Mouse (Mus musculus) telencephalon, adult 2 months (tissue): ENCODE measurements around the gene Rnf220.

Experiments
- DNase-seq: peaks from one replicate; pipeline ENCODE4 v3.0.0-alpha.2; 2011; ENCODE audit warnings: low read depth, low spot score

Rnf220 gene

DNA sequence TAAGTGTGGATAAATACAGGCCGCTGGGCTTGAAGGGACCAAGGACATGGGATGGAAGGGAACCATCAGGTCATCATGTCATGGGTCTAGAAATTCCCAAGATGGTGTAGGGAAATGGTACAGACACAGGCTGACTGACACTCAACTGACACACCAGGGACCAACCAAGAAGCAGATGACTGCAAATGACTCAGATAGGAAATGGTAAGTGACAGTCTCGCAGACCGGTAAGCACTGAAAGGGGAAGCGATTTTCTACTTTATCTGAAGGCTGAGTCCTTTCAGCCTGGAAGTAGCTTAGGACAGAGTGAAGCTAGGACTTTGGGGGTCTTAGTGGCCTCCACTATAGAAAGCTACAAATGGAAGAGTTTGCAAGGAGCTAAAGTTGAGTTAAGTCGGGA, 155.6 kb downstream of the Rnf220 start:
- DNase-seq, result no peak

DNA sequence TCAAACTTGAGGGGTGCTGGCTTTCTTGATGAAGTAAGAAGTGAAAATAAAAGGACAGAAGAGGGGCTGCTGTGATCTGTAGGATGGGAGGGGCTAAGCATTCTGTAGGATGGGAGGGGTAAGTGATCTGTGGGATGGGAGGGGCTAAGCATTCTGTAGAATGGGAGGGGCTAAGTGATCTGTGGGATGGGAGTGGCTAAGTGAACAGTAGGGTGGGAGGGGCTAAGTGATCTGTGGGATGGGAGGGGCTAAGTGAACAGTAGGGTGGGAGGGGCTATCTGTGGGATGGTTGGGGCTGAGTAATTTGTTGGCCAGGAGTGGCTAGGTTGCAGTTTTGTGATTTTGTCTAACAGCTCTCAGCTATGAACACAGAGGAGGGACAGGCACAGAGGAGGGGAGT, 157.1 kb downstream of the Rnf220 start:
- no peak for DNase-seq

GRCm38 (mm10) chr4:117330836-117331475, 165.9 kb downstream of the Rnf220 start:
- DNase-seq, result no peak

DNA sequence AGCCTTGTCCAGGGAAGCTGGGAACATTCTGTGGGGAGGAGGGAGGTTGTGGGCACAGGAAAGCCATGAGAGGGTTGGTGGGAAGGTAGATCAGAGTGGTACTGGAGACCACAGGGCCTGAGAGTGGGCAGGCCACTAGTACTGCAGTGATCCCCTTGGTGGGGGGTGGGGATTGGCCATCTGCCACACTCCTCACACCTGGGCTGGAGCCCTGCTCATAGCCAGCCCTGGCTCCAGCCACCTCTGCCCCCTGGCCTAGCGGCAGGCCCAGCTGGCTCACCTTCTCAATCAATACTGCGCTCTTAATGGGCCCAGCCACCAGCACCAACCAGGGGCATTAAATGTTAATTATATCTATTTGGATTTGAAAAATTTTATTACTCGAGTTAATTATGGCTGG, 166.7 kb downstream of the Rnf220 start:
- DNase-seq, result no peak

GRCm38 (mm10) chr4:117326915-117327314, 169.9 kb downstream of the Rnf220 start:
- no peak for DNase-seq

- no peak for DNase-seq
Observed at GRCm38 (mm10) chr4:117325076-117325475, 171.8 kb downstream of the Rnf220 start.

DNA sequence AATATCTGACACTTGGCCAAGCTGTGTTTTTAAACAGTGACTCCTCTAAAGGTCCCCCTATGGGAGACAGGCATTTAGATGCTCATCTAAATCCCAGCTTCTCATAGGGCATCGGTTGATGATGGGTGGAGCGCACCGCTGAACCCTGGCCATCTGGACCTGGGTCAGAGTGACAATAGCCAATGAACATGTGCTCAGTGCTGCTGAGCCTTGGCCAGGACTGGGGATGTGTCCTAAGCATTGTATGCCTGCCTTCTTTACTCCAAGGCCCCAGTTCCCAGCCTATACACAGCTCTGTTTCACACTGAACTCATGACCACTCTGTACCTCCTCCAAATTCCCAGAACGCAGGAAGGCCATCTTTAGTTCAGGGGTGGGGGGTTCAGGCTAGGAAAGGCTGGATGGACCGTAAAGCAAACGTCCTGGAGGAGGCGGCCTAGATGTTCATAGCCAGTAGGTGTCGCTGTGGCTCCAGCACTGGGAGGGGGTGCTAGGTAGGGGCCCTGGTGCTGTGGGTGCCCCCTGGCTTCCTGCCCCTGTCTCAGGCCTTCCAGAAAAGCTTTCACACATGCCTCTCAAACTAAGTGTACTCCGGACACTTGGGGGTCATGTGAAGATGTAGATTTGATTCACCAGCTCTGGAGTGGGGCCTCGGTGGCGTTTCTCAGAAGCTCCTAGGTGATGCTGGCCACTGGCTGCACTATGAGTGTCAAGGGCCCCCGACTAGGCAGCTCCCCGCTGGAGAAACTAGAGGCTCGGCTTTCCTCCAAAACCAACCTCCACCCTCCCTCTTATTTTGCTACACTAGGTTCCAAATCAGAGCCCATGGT, 173.1 kb downstream of the Rnf220 start:
- no peak for DNase-seq

DNA sequence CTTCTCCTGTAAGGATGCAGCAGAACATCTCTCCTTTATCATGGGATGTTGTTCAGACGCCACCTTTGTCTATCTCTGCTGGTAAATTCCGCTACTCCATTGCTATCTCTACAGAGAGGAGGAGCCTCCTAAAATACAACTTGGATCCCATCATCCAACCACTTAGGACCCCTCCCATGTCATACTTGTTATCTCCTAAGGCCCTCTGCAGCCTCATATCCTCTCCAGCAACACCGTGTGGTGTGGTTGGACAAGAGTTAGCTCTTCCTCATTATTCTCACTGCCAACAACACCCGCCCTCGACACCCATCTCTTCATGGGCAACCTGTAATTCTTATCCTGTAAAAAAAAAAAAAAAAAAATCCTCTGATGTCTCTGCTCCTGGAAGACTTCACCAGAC, 175.8 kb downstream of the Rnf220 start:
- no peak for DNase-seq

DNA sequence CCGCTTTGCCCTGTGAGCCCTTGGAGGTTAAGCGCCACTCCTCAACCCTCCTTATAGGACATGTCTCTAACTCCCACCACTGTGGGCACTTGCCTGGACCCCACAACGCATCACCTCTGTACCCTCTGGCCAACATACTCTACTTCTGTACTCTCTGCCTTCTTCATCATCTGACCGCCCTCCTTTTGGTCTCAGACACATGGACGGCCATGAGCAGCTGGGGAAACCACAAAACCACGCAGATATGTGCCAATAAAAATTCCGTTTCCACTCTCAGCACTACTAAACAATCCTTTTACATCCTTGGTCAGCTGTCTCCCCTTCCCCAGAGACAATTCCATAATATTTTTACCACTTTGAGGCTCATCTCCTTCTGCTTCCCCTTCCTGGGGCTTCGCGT, 178.3 kb downstream of the Rnf220 start:
- DNase-seq, result no peak

DNA sequence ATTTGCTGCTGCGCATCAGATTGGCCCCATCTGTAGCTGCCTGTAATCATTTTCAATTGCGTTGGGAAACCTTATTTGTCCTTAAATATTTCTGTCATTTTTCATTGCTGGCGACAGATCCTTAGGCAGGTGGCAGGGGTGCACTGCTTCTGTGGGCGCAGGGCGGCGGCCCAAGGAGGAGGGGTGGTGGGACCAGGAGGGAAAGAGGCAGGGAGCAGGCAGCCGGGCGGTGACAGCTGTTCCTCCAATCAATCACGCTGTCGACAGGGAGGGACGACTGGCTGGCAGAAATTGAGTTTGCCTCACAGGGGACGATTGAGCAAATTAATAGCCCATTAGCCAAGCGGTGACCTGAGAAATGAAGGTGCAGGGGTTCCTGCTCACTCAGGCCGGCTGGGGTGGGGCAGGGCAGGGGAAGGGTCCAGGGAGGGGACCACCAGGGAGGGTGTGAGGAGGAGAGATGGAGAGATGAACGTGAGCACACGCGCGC, 179.1 kb downstream of the Rnf220 start:
- no peak for DNase-seq

- DNase-seq, result no peak
Observed at GRCm38 (mm10) chr4:117316800-117317199, 180.1 kb downstream of the Rnf220 start.

DNA sequence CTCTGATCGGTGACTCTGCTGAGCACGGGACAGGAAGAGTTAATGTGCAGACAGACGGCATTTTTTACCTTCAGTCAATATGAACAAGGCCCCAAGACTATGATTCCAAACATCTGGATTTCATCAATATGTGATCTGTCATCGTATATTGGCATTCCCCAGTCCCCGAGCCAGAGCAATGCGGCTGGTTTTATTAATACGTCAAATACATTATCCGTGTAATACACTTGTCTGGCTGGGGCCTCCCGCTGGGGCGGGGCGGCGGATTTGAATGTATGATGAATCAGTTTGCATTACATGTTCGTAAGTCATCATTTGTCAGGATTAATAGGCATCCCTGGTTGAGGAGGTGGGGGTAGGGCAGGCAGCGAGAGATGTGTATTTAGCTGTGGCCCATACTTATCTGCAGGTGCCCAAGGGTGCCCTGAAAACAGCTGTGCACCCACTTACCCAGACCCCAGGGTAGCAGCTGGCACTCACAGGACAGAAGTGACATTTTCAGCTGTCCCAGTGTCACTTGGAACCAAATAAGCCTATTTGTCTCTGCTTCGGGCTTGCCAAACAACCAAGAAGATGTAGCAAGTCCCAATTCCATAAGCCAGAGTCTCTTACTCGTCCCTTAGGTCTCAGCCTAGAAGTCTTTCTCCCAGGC, 181.9 kb downstream of the Rnf220 start:
- no peak for DNase-seq

- DNase-seq, result no peak
Observed at GRCm38 (mm10) chr4:117313085-117313424, 183.8 kb downstream of the Rnf220 start.

DNA sequence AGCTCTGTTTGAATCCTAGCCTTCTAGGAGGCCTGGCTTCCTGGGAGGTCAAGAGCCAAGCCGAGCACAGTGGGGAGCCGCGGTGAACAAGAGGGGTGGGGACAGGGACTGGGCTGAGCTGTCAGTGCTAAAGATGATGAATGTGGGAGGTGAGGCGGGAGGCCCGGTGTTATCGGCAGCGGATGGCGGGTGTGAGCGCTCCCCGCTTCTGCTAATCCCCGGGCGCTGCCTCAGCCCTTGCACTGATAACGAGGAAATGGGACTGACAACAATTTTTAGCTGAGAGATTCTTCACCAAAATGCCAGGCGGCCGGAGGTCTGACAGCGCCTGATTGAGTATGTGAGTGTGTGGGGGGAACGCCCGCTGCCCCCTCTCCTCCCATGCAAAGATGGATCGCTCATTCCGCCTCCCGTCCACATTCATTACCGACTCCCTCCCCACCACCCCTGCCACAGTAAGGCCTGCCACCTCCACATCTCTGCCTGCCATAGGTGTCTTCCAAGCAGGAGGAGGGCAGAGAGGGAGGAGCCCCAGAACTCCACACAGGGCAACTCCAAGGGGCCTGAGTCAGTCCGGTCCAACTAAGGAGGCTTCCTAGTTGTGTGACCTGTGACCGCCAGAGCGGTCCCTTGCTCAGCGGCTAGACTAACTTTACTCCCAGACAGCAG, 184.3 kb downstream of the Rnf220 start:
- no peak for DNase-seq

- DNase-seq, result no peak
Observed at GRCm38 (mm10) chr4:117311891-117312290, 185.0 kb downstream of the Rnf220 start.

- DNase-seq, result no peak
Observed at GRCm38 (mm10) chr4:117309427-117309826, 187.4 kb downstream of the Rnf220 start.

DNA sequence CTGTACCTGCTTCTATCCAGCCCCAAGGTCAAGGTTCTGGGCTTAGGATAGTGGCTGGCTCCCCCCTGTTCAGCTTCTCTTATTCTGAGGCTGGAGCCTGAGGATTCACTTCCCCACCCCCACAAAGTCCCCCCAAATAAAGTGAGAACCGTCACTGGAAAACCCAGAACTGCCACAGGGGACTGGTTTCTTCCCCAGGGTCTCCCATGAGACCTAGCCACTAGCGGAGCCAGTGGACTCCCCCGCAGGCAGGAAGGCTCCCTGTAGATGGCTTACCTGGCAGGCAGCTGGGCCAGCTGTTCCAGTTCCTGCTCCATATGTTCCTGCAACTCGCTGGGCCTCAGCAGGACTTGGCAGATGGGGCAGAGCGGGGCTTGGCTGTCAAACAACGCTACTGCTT, 189.6 kb downstream of the Rnf220 start:
- DNase-seq, result no peak

DNA sequence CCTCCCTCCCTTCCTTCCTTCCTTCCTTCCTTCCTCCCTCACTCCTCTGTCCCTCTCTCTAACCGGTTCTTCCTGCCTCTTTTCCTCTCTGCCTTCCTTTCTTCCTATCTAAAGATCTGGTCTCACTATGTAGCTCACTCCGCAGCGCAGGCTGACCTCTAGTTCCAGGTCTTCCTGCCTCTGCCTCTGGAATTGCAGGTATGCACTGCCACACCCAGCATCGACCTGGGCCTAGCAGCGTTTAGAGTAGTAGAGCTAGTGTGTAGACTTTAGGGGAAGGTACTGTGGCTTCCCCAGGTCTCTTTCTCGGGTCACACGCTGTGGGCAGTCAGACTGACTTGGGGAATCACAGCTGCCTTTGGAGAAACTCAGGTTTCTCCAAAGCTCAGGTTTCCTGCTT, 191.4 kb downstream of the Rnf220 start:
- DNase-seq, result no peak

DNA sequence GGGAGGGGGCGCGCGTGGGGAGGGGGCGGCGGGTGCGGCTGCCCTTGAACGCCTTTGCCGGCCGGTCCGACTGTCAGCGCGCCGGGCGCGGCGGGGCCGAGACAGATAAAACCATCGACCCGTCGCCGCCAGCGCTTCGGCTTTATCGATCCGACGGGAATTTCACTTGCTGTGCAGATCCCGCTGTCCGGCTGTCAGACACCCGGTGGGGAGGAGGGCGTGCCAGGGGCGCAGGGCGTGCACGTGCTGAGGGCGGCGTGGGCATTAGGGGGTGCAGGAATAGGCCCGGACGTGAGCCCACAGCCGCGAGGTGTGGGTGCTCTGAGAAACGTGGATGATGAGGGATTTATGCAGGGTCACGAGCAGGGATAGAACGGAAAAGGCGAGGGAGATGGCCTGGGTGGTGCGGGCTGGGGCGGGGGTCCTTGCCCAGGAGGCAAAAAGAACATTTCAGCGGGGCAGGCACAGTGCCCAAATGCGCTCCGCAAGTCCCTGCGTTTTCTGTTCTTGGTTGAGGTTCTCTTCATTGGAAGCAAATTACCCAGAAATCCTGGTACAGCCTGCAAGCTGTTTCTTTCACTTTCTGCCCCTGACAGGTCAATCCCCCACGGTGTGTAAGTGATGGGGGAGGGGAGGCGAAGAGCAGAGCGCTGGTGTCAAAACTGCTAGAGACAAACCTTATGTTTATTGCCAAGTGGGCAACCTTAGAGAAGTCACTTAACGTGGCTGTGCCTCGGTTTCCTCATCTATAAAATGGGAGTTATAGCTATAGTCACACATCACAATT, 192.4 kb downstream of the Rnf220 start:
- no peak for DNase-seq

DNA sequence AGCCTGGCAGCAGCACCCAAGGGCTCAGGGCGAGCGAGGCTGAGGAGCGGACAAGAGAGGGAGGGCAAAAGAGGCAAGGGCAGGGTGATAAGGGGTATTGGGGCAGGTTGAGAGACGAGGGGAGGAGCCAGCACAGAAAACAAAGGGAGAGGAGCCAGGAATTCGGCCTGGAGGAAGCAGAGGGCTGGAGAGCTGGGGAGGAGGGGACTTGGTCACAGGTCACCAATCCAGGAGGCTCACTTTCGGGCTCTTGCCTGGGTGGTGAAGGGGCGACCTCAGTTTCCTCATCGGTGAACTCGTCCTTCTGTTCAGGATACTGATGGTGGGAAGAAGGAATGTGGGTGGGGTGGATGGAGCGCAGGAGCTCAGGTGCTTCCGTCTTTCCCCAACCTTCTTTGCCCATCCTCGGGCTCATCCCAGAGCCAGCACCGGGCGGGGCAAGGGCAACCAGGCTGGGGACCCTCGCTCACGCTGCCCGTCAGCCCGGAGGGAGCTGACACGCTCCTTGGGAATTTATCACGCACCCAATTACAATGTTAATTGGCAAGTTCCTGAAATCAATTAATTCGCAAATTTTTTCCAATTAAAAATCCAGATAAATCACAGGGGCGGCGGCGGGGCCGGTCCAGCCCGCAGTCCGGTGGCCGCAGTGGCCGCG, 193.1 kb downstream of the Rnf220 start:
- DNase-seq, result no peak
